Mouse (Mus musculus): ENCODE data around the gene Cdr2l. TPM values are rescaled to one million over a fixed set of nuclear protein-coding genes. Genes with fewer than 3 reads are reported as not detected.

The Cdr2l gene
- polyA plus RNA-seq, 1 experiment from 2014 or later = 27.3 TPM

DNA sequence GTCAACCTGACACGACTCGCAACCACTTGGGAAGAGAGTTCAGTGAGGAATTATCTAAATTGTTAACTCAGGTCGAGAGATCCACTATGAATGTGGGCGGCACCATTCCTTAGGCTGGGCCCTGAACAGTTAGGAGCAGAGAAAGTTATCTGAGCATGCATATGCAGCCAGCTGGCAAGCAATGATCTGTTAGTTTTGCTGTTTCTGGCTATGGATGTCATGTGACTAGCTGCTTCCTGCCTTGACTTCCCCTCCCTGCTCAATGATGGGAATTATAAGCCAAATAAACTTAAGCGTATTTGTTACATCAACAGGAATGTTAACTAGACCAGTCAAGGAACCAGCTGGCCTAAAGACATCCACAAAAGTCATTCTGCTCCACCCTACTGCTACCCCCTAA, 28.3 kb upstream of the Cdr2l start:
- 90% methylated on average over 5 of the region's 5 CpGs for WGBS

GRCm38 (mm10) chr11:115354183-115354582, 27.5 kb upstream of the Cdr2l start:
- H3K4me3 ChIP-seq = no peak overlapping the region
- ATAC-seq (replicated peaks) = peak; percentile 38; the same call in 1 of the 2 replicates
- H3K27ac ChIP-seq = no peak overlapping the region
- no peaks in the 10 kb centered on the region for H3K9me3 ChIP-seq
- H3K4me2 ChIP-seq = no peak overlapping the region
- H3K9ac ChIP-seq = no peak overlapping the region
- H3K4me1 ChIP-seq = peaks cover 7% of the 10 kb centered on the region
- no peaks in the 10 kb centered on the region for H3K27me3 ChIP-seq (replicated peaks)
- peaks cover 23% of the 10 kb centered on the region for H3K36me3 ChIP-seq (replicated peaks)
- 9% methylated on average over 8 of the region's 8 CpGs for WGBS

More for the DNA sequence above, 28.3 kb upstream of the Cdr2l start:
- no peaks in the 10 kb centered on the region for H3K4me1 ChIP-seq
- H3K36me3 ChIP-seq (replicated peaks) = peaks cover 23% of the 10 kb centered on the region
- ATAC-seq (replicated peaks) = no peak
- no peaks in the 10 kb centered on the region for H3K27me3 ChIP-seq (replicated peaks)
- no peak overlapping the region for H3K4me3 ChIP-seq
- no peak overlapping the region for H3K9ac ChIP-seq
- no peak overlapping the region for H3K4me2 ChIP-seq
- no peak overlapping the region for H3K27ac ChIP-seq
- no peaks in the 10 kb centered on the region for H3K9me3 ChIP-seq

DNA sequence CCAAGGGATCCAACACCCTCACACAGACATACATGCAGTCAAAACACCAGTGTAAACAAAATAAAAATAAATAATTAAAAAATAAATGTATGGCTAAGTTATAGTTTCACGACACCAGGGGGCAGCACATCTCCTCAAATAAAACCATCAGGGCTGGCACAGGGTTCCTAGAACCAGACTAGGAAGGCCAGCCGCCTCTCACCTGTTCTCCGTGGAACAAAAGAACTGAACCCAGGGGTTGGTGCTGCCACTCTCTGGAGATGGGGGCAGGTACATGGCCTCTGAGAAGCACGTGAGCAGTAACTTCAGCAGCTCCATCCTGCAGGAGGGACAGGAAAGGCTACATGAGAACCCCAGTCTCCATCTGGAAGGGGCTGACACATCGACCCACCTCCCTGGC, 23.2 kb upstream of the Cdr2l start:
- 17% methylated on average over 5 of the region's 5 CpGs for WGBS
- H3K4me1 ChIP-seq = peaks cover 13% of the 10 kb centered on the region
- peak; percentile 59; the same call in 1 of the 2 replicates for ATAC-seq (replicated peaks)
- H3K36me3 ChIP-seq (replicated peaks) = peaks cover 4% of the 10 kb centered on the region
- peak overlapping the region; percentile 52 for H3K27ac ChIP-seq
- no peak overlapping the region for H3K4me3 ChIP-seq
- H3K9ac ChIP-seq = 0 out of 2 replicates have a peak overlapping the region, but pooled peaks have one; percentile 18
- no peaks in the 10 kb centered on the region for H3K9me3 ChIP-seq
- no peak overlapping the region for H3K4me2 ChIP-seq
- no peaks in the 10 kb centered on the region for H3K27me3 ChIP-seq (replicated peaks)

DNA sequence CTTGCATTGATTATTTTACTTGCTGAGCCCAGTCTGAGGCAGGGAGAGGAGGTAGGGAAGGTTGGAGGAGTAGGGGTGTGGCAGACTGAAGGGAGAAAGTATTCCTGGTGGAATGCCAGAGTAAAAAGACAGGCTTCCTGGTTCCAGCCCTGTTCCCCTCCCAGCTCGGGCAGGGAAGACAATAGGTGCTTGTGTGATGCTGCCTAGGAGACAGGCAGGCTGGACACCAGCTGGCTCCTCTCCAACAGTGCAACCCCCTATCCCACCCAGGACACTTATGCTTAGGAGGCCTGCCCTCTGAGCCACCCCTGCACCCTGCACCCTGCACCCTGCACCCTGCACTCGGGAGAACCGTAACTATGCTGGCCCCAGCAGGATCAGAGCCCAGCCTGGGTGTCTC, 22.4 kb upstream of the Cdr2l start:
- 48% methylated on average over 3 of the region's 3 CpGs for WGBS
- no peak overlapping the region for H3K9ac ChIP-seq
- ATAC-seq (replicated peaks) = no peak

DNA sequence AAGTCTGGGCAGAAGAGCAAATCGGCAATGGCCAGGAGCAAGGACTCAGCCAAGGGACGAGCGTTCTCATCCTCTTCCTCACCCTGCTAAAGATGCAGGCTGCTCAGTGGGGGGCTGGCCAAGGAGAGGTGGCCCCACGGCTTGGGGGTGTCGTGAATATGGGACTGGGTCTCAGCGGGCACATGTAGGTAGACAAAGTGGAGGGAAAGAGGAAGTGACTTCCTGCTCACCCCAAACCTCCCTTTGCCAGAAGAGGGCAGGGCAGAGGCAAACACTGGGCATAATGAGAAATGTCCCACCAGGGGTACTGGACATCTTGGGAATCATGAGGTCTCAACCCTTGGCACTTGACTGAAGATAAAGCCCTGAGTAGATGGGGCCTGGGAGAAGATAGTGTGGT, 22.0 kb upstream of the Cdr2l start:
- Histone ChIP-seq H3K4me2 (no peak overlapping the region), H3K9ac (no peak overlapping the region), H3K36me3 (replicated peaks) (peaks cover 3% of the 10 kb centered on the region), H3K4me1 (peaks cover 22% of the 10 kb centered on the region), H3K27ac (peak overlapping the region; percentile 14; the same call in 1 of the 2 replicates), H3K9me3 (no peaks in the 10 kb centered on the region), H3K4me3 (no peak overlapping the region), H3K27me3 (replicated peaks) (no peaks in the 10 kb centered on the region)
- no peak for ATAC-seq (replicated peaks)
- WGBS = 67% methylated on average over 6 of the region's 6 CpGs

More for the DNA sequence above, 22.4 kb upstream of the Cdr2l start:
- peaks cover 3% of the 10 kb centered on the region for H3K36me3 ChIP-seq (replicated peaks)
- H3K4me1 ChIP-seq = peaks cover 18% of the 10 kb centered on the region
- H3K4me3 ChIP-seq = no peak overlapping the region
- peak overlapping the region; percentile 52; the same call in 1 of the 2 replicates for H3K27ac ChIP-seq
- no peak overlapping the region for H3K4me2 ChIP-seq
- H3K9me3 ChIP-seq = no peaks in the 10 kb centered on the region
- H3K27me3 ChIP-seq (replicated peaks) = no peaks in the 10 kb centered on the region

DNA sequence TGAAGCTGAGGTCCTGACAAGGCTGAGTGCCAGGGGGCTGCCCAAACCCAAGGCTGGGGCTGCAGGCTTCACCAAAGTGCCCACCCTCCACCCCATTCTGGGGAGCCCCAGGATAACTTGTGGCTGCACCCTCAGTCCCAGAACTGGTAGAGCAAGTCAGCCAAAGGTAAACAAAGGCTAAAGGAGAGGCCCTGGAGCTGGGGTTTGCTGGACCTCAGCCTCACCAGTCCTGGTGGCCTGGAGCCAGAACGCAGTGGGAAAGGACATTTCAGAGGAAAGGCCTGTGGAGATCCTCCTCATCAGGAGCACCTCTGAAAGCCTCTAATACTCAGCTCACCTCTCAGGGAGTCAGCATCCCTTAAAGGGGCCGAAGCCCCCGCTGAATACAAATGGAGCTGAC, 17.6 kb upstream of the Cdr2l start:
- WGBS = 87% methylated on average over 3 of the region's 3 CpGs
- peaks cover 36% of the 10 kb centered on the region for H3K4me1 ChIP-seq
- no peaks in the 10 kb centered on the region for H3K9me3 ChIP-seq
- no peak for ATAC-seq (replicated peaks)
- no peak overlapping the region for H3K4me2 ChIP-seq
- no peak overlapping the region for H3K9ac ChIP-seq
- no peaks in the 10 kb centered on the region; the same call in 1 of the 2 replicates for H3K36me3 ChIP-seq (replicated peaks)
- H3K27me3 ChIP-seq (replicated peaks) = no peaks in the 10 kb centered on the region
- no peak overlapping the region for H3K27ac ChIP-seq
- no peak overlapping the region for H3K4me3 ChIP-seq

- Histone ChIP-seq H3K27ac (peak overlapping the region; percentile 87), H3K27me3 (replicated peaks) (0 out of 2 replicates have a peak, but pooled peaks cover 6% of the 10 kb centered on the region), H3K36me3 (replicated peaks) (no peaks in the 10 kb centered on the region; the same call in 1 of the 2 replicates), H3K9ac (peak overlapping the region; percentile 7; the same call in 1 of the 2 replicates), H3K4me3 (peak overlapping the region; percentile 63), H3K4me2 (peak overlapping the region; percentile 84), H3K9me3 (no peaks in the 10 kb centered on the region), H3K4me1 (peaks cover 30% of the 10 kb centered on the region)
- WGBS = 46% methylated on average over 7 of the region's 7 CpGs
- ATAC-seq (replicated peaks) = peak; percentile 35
These were observed 15.5 kb upstream of the Cdr2l start for GRCm38 (mm10) chr11:115366039-115366705.

- WGBS = under 1% methylated on average over 28 of the region's 28 CpGs
- Histone ChIP-seq H3K36me3 (replicated peaks) (no peaks in the 10 kb centered on the region), H3K4me1 (peaks cover 30% of the 10 kb centered on the region), H3K9ac (peak overlapping the region; percentile 80), H3K27ac (peak overlapping the region; percentile 87), H3K4me3 (peak overlapping the region; percentile 63), H3K9me3 (no peaks in the 10 kb centered on the region), H3K4me2 (peak overlapping the region; percentile 84), H3K27me3 (replicated peaks) (0 out of 2 replicates have a peak, but pooled peaks cover 6% of the 10 kb centered on the region)
- ATAC-seq (replicated peaks) = peak; percentile 76
These were observed 14.9 kb upstream of the Cdr2l start for GRCm38 (mm10) chr11:115366706-115367394.

DNA sequence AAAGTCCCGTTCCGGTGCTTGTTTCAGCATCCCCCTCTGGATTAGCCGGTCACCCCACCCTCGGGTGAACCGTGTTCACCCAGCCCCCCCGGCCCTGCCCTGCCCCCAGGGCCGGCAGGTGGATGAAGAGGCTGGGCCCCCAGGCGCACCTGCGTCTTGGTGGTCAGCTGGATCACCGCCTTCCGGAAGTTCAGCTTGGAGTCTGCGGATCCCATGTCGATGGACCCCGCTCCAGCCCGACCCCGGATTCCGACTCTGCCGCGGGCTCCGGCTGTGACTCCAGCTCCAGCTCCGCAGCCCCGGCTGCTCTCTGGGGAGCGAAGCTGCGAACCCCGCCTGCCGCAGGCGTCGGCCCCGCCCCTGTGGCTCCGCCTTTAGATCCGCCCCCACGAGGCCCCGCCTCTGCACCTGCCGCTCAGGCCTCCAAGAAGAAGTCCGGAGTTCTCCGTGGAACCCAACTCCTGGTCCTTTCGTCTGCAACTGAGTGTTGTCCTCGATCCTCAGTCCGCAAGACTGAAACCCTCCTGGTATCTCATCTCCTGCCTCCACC, 14.2 kb upstream of the Cdr2l start, which contains the start of gene Hid1:
Hid1 (minus strand) TSS at position 362 of the 550 bp plus-strand sequence.
- H3K9me3 ChIP-seq = no peaks in the 10 kb centered on the region
- H3K4me2 ChIP-seq = peak within 1 kb of the TSS; percentile 84
- peak within 1 kb of the TSS; percentile 80 for H3K9ac ChIP-seq
- 0 out of 2 replicates have a peak, but pooled peaks cover 6% of the 10 kb centered on the region for H3K27me3 ChIP-seq (replicated peaks)
- ATAC-seq (replicated peaks) = peak; percentile 77
- peak within 1 kb of the TSS; percentile 63 for H3K4me3 ChIP-seq
- peaks cover 30% of the 10 kb centered on the region for H3K4me1 ChIP-seq
- WGBS = under 1% methylated on average over 39 of the region's 39 CpGs
- H3K36me3 ChIP-seq (replicated peaks) = no peaks in the 10 kb centered on the region
- H3K27ac ChIP-seq = peak within 1 kb of the TSS; percentile 87

DNA sequence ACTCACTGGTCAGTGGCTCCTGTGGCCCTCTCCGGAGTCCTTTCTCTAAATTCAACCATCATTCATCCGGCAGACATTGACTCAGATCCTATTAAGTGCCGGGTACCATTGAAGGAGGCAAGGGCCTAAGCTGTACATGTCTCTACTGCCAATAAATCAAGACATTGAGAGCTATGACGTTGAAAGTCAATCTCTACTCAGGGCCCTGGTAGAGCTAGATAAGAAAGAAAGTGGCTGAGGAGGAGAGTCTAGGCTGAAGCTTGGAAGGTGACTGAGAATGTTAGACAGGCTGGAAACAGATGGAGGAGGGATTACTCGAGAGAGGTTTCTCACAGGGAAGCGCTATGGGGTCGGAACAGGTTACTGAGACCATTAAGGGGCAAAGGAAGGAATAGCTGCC, 11.3 kb upstream of the Cdr2l start:
- no peaks in the 10 kb centered on the region for H3K9me3 ChIP-seq
- no peak overlapping the region for H3K27ac ChIP-seq
- 65% methylated on average over 7 of the region's 7 CpGs for WGBS
- no peak overlapping the region for H3K4me2 ChIP-seq
- H3K4me1 ChIP-seq = peaks cover 30% of the 10 kb centered on the region
- H3K4me3 ChIP-seq = no peak overlapping the region
- H3K36me3 ChIP-seq (replicated peaks) = no peaks in the 10 kb centered on the region
- H3K9ac ChIP-seq = no peak overlapping the region
- ATAC-seq (replicated peaks) = no peak
- H3K27me3 ChIP-seq (replicated peaks) = peaks cover 6% of the 10 kb centered on the region; the same call in 1 of the 2 replicates

- no peaks in the 10 kb centered on the region for H3K9me3 ChIP-seq
- H3K27me3 ChIP-seq (replicated peaks) = peaks cover 6% of the 10 kb centered on the region; the same call in 1 of the 2 replicates
- no peak overlapping the region for H3K27ac ChIP-seq
- H3K4me1 ChIP-seq = peaks cover 20% of the 10 kb centered on the region
- H3K9ac ChIP-seq = no peak overlapping the region
- no peaks in the 10 kb centered on the region for H3K36me3 ChIP-seq (replicated peaks)
- WGBS = 76% methylated on average over 8 of the region's 8 CpGs
- no peak overlapping the region for H3K4me3 ChIP-seq
- H3K4me2 ChIP-seq = no peak overlapping the region
- ATAC-seq (replicated peaks) = no peak
These were observed 10.4 kb upstream of the Cdr2l start for GRCm38 (mm10) chr11:115371354-115371753.

GRCm38 (mm10) chr11:115372015-115372414, 9.7 kb upstream of the Cdr2l start:
- peaks cover 6% of the 10 kb centered on the region; the same call in 1 of the 2 replicates for H3K27me3 ChIP-seq (replicated peaks)
- H3K4me1 ChIP-seq = peaks cover 14% of the 10 kb centered on the region
- no peak overlapping the region for H3K4me3 ChIP-seq
- H3K36me3 ChIP-seq (replicated peaks) = no peaks in the 10 kb centered on the region
- no peak overlapping the region for H3K9ac ChIP-seq
- no peaks in the 10 kb centered on the region for H3K9me3 ChIP-seq
- 69% methylated on average over 1 of the region's 1 CpGs for WGBS
- no peak overlapping the region for H3K4me2 ChIP-seq
- H3K27ac ChIP-seq = no peak overlapping the region
- ATAC-seq (replicated peaks) = no peak

Measured in midbrain, embryonic 15.5 days (tissue).